Mouse (Mus musculus) Patski (cell line): Measurements from ENCODE around the gene Ablim1. TPM values are rescaled to one million over a fixed set of nuclear protein-coding genes. Genes with fewer than 3 reads are reported as not detected.
A peak's percentile ranks its signal among the peaks of the same experiment; 100 is the strongest.

Experiments used
- ATAC-seq: fragments of 100-300 bp; one replicate; pipeline ENCODE4 v1.8.0; 2021
- CTCF ChIA-PET: fragments of 350-600 bp; sonication (Branson Sonifier 250); formaldehyde crosslinking; loops from one replicate; lab custom pipeline; 2022; ENCODE audit warnings: inconsistent platforms; lab: Charles Lee
- POLR2A ChIA-PET: fragments of 350-600 bp; sonication (Branson Sonifier 250); formaldehyde crosslinking; loops from one replicate; lab custom pipeline; 2022; ENCODE audit warnings: antibody characterized with exemption, inconsistent platforms; lab: Charles Lee
- DNase-seq: peaks from one replicate; pipeline ENCODE4 v3.0.0-alpha.2; 2011; ENCODE audit warnings: low read depth, low spot score
- H3K27me3 ChIP-seq: fragments of 371-371 bp; one replicate; pipeline ENCODE4 v1.5.1; 2021
- CTCF ChIP-seq: fragments of 100-300 bp; IDR thresholded peaks from one replicate; pipeline ENCODE4 v1.5.1; 2021
- in situ Hi-C: fragments of 300-500 bp; cut with MboI; formaldehyde crosslinking; loops from 3 replicates; pipeline ENCODE4 v1.11.1; 2018; ENCODE audit warnings: low pct_unique_long_range_greater_than_20kb, mixed read lengths
- polyA plus RNA-seq: library from polyadenylated mRNA; unstranded; gene quantifications from one replicate; pipeline ENCODE4 v1.2.3, GENCODE M21; 2021

The Ablim1 gene
- polyA plus RNA-seq, 1 experiment from 2014 or later, result 105 TPM

DNA sequence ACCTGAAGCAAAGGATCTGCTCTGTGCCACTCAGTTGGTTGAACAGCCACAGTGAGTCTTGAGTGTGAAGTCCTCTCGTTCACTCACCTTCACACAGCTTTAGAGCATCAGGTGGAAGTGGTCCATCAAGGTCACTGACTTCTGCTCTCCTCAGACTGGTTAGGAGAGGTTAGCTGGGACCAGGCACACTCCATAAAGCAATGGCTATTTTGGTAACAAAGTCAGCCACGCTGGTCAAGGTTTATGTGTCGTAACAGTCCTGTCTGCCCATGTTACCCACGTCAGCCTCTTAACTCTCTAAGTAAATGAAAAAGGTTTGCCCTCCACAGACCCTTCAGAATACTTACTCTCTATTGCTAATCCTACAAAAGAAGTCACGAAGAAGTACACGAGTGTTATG, 44.0 kb downstream of the Ablim1 start:
- DNase-seq (no peak), ATAC-seq (no peak)
- POLR2A ChIA-PET, result interaction anchor here (1.0 kb wide), 1 partner anchor 91 kb away, joined by 3 read pairs; no protein-coding TSS in a partner anchor
- CTCF ChIA-PET, result interaction anchor here (1.1 to 3.3 kb wide), 3 partner anchors 15 to 121 kb away, joined by 3 to 10 read pairs (median 4); no protein-coding TSS in a partner anchor
- no peaks in the 10 kb centered on the region for H3K27me3 ChIP-seq
- TF ChIP-seq CTCF, result no peak
- in situ Hi-C loops, result no loop called here

DNA sequence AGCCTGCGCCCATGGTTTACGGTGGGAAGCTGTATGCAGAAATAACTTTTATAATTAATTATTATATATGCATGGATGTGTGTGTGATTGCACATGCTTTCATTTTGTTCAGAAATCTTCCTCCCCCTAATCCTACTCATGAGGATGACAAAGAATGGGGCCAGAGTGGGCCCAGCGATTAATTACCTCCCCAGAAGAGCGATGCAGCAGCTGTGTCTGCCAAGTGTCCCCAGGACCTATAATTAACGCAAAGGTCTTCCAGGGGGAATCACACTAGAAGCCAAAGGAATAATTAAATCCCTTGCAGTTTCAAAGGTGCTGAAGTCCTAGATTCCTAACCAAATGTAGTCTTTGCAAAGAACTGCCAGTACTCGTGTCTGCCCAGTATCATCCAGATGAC, 44.9 kb downstream of the Ablim1 start:
- in situ Hi-C loops, result no loop called here
- ChIA-PET CTCF (interaction anchor here (1.1 to 3.3 kb wide), 3 partner anchors 14 to 120 kb away, joined by 3 to 10 read pairs (median 4); no protein-coding TSS in a partner anchor), POLR2A (interaction anchor here (0.6 kb wide), 1 partner anchor 24 kb away, joined by 3 read pairs; no protein-coding TSS in a partner anchor)
- no peak for DNase-seq
- TF ChIP-seq CTCF, result no peak
- H3K27me3 ChIP-seq, result no peaks in the 10 kb centered on the region
- ATAC-seq, result no peak

DNA sequence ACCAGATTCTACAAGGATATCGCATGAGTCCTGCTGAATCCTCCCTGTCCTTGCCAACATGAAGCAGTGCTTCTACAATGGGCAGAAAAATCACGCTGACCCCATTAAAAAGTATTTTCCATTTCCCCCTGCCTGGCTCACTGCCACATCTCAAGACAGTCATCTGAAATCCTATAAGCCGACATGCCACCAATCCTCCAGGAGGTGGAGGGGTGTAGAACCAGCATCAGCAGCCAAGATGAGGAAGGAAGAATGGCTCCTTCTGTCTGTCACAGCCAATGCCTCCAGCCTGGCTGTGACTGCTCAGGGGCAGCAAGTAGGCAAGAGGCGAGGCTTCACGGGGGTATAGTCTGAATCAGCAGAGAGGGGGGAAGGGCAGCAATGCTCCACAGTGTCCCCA, 47.2 kb downstream of the Ablim1 start:
- no peak for TF ChIP-seq CTCF
- H3K27me3 ChIP-seq, result no peaks in the 10 kb centered on the region
- POLR2A ChIA-PET, result no interaction called here
- CTCF ChIA-PET, result no interaction called here
- ATAC-seq, result no peak
- in situ Hi-C loops, result no loop called here
- no peak for DNase-seq

DNA sequence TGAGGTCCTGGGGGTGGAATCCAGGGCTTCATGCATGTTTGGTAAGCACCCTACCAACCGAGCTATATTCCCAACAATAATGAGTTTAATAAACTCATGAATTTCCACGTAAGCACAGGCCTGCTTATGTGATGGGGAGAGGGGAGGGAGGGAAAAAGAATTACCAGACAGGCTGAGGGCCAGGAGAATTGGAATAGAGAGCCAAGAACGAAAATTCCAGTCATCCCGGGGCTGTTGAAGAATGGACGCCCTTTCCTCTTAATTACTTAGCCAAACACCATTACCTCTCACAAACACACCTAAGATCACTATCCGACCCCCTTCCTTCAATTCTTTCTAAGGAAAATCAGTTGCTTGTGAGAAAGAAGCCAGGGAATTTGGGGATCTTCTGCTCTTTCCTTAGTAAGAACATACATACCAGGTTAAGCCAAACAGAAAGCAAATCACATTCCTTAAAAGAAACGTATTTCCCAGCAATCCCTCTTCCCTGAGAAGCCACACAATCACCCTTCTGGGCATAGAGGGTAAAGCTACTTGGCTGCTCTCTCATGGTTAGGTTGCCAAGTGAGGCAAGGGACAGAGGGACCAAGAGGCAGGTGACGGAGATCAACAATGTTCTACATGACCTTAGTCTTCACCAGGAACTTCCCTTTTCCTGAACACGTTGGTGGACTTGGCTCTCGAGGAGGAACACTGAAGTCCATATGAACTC, 48.2 kb downstream of the Ablim1 start:
- H3K27me3 ChIP-seq, result no peaks in the 10 kb centered on the region
- POLR2A ChIA-PET, result interaction anchor here (0.7 kb wide), 1 partner anchor 214 kb away, joined by 3 read pairs; no protein-coding TSS in a partner anchor
- DNase-seq (no peak), ATAC-seq (no peak)
- TF ChIP-seq CTCF, result no peak
- in situ Hi-C loops, result no loop called here
- CTCF ChIA-PET, result no interaction called here

DNA sequence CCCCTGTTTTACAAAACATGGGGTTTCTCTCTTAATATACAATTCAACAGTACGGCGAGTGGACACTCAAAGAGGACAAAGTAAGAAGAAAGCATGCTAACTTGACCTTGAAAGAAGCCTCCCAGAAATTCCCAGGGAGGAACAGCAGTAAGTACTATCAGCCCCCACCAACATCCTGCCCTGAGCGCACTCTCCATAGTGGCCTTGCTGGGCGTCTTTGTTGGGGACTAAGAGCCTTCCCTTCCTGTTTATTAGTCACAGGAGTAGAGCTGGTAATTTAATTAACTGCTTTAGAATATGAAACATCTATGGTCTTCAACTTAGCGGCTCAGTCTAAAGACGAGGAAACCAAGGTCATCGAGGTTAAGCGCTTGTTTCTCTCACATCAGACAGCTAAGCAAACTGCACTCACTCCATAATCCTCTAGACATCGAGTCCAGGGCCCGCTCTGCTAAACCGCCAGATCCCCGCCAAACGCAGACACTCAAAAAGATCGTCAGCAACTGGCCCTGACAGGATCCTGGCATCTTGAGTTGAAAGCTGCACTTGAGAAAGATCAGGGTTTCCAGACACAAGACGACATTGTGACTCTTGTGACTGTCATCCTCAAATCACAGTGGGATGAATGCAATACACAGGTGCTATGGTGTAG, 50.3 kb downstream of the Ablim1 start:
- CTCF ChIA-PET, result interaction anchor here (0.8 to 1.2 kb wide), 2 partner anchors 22 to 42 kb away, joined by 3 read pairs; no protein-coding TSS in a partner anchor
- in situ Hi-C loops, result no loop called here
- H3K27me3 ChIP-seq, result no peaks in the 10 kb centered on the region
- ATAC-seq (no peak), DNase-seq (no peak)
- no peak for TF ChIP-seq CTCF
- POLR2A ChIA-PET, result no interaction called here

DNA sequence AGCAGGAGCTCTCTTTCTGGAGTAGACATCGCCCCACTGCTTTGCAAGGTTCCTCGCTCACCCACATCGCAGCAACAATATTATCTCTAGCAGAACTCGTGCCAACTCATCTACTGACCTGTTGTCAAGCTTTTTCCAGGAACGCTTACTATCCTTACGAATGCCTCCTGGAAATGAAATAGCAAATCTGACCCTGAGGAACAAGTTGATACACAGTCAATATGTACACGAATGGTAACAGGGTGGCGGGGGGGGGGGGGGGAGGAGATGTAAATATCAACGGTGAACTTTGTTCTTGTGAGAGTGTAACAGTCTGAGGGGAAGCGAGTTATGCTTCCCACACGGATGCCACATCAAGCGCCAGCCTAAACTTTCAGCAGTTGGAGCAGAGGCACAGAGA, 56.9 kb downstream of the Ablim1 start:
- in situ Hi-C loops, result loop anchor here (5.0 to 10.0 kb wide), 2 partner anchors 64 to 193 kb away; no protein-coding TSS in a partner anchor
- H3K27me3 ChIP-seq, result no peaks in the 10 kb centered on the region
- POLR2A ChIA-PET, result interaction anchor here (0.7 kb wide), 1 partner anchor 406 kb away, joined by 4 read pairs; no protein-coding TSS in a partner anchor
- ATAC-seq (no peak), DNase-seq (no peak)
- CTCF ChIA-PET, result interaction anchor here (1.3 kb wide), 1 partner anchor 20 kb away, joined by 6 read pairs; no protein-coding TSS in a partner anchor
- TF ChIP-seq CTCF, result no peak

DNA sequence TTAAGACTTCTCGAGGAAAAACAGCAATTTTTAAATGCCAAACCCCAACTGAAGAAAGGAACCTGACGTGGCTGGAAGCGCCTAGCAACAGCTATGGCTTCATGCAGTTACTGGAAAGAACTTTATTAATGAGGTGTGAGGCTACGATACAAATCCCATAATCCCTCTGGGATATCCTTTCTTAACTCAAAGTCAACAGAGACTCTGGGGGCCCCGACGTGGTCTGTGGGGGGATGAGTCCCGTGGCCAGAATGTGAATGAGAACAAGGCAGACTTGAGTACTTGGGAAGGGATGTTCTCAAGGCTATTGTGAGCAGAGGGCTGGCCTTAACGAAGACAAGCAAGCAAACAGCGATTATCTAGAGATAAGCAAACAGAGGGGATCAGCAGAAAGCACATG, 58.1 kb downstream of the Ablim1 start:
- in situ Hi-C loops, result loop anchor here (5.0 to 10.0 kb wide), 2 partner anchors 66 to 192 kb away; no protein-coding TSS in a partner anchor
- no peaks in the 10 kb centered on the region for H3K27me3 ChIP-seq
- ChIA-PET CTCF (interaction anchor here (1.1 to 2.7 kb wide), 8 partner anchors 14 to 106 kb away, joined by 3 to 10 read pairs (median 4); no protein-coding TSS in a partner anchor), POLR2A (interaction anchor here (0.9 to 1.1 kb wide), 2 partner anchors 10 to 14 kb away, joined by 3 read pairs; no protein-coding TSS in a partner anchor)
- ATAC-seq, result no peak
- DNase-seq, result peak; percentile 50
- no peak for TF ChIP-seq CTCF

DNA sequence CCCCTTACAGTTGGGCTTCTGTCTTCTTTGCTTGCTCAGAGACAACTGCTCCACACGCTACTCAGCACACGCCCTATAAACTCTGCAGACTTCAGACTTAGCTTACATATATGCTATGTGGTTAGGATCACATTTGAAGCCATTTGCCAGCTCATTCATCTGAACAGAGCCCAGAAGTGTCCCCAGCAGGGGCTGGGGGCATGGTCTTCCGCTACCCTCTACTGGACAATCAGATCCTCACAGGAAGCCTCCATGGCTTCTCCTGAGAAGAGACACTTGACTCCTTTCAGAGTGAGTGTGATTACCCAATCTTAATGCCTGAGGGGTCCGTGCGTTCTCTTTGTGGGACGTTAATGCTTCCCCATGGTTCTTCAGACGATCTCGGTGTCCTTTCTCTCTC, 59.6 kb downstream of the Ablim1 start:
- ChIA-PET CTCF (interaction anchor here (0.6 to 2.7 kb wide), 5 partner anchors 10 to 95 kb away, joined by 3 to 10 read pairs (median 4); no protein-coding TSS in a partner anchor), POLR2A (interaction anchor here (0.6 kb wide), 1 partner anchor 206 kb away, joined by 3 read pairs; no protein-coding TSS in a partner anchor)
- TF ChIP-seq CTCF, result peak; percentile 75
- no peak for DNase-seq
- ATAC-seq, result no peak
- in situ Hi-C loops, result loop anchor here (5.0 to 10.0 kb wide), 2 partner anchors 67 to 190 kb away; no protein-coding TSS in a partner anchor
- no peaks in the 10 kb centered on the region for H3K27me3 ChIP-seq

DNA sequence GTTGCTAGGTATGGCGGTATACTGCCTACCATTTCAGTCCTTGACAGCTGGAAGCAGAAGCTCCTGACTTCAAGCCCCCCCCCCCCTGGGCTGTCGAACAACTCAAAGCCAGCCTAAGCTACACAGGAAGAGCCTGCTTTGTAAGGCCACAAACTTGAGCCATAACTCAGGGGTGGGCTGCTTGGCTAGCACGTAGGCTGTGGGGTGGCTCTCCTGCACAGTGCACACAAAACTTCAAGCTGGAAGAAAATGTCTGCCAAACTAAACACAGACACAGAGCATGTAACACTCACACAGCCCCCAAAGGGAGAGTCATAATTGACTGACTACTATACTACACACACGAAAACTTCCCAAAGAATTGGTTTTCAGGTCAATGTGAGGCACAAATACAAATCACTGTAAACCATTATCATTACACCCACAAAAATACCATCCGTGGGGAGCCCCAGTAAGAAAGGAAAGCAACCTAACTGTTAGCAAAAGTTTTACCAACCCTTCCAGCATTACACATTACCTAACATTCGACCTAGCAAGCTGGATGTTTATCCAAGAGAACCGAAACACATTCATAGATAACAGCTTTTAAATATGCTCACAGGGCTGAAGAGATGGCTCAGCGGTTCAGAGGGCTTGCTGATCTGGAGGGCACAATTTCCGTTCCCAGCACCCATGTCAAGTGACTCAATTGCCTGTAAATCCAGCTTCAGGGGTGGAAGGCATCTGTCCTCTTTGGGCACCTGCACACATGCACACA, 61.8 kb downstream of the Ablim1 start:
- no peak for DNase-seq
- ChIA-PET CTCF (interaction anchor here (0.7 to 1.0 kb wide), 2 partner anchors 61 to 92 kb away, joined by 3 to 5 read pairs; no protein-coding TSS in a partner anchor), POLR2A (no interaction called here)
- no peak for TF ChIP-seq CTCF
- in situ Hi-C loops, result loop anchor here (5.0 to 10.0 kb wide), 2 partner anchors 91 to 188 kb away; no protein-coding TSS in a partner anchor
- no peaks in the 10 kb centered on the region for H3K27me3 ChIP-seq
- no peak for ATAC-seq

DNA sequence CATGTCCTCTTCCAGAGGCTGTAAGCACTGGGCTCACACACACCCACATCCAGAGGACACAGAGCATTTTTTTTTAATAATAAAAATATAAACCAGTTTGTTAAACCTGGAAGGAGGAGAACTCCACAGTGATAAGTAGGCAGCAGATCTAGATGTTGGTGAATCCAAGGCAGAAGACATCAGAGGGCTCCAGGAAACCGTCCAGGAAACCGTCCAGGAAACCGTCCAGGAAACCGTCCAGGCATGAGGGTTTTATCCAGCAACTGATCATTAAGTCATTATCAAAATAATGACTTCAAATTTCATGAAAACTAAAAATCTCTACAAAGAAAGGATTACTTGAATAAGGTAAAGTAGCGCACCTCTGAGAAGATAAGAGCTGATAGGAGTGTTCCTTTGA, 65.9 kb downstream of the Ablim1 start:
- in situ Hi-C loops, result no loop called here
- ChIA-PET POLR2A (no interaction called here), CTCF (no interaction called here)
- H3K27me3 ChIP-seq, result no peaks in the 10 kb centered on the region
- ATAC-seq (no peak), DNase-seq (no peak)
- TF ChIP-seq CTCF, result no peak
